Mouse (Mus musculus) MEL (cell line): Measurements from ENCODE around the gene Gm9. TPM values are rescaled to one million over a fixed set of nuclear protein-coding genes. Genes with fewer than 3 reads are reported as not detected.
"Not testable (repeated sequence)": the region's sequence is repeated elsewhere in the genome, so short reads cannot be mapped to it uniquely, and the experiment has no call there.

Experiments used
- DNase-seq: peaks from one replicate; pipeline ENCODE4 v3.0.0; 2011; ENCODE audit warnings: low read depth, low spot score
- H3K27ac ChIP-seq: 2 replicates; pipeline ENCODE4 v1.5.1; 2012; ENCODE audit warnings: low read depth, mild to moderate bottlenecking, control low read depth, low read length, moderate library complexity; ENCODE audit not compliant: control insufficient read depth
- H3K27me3 ChIP-seq, 2 experiments: fragments of 150-350 bp in 1 of 2; sonication (generic) in 1 of 2; 2 replicates each; pipeline ENCODE4 v1.6.1; 2012; ENCODE audit warnings: low read length in 2 of 2, mild to moderate bottlenecking in 2 of 2, improper control_type of control experiment in 1 of 2, moderate library complexity in 1 of 2; ENCODE audit not compliant: insufficient read depth in 2 of 2, control insufficient read depth in 1 of 2
- H3K36me3 ChIP-seq, 2 experiments: 2 replicates each; pipeline ENCODE4 v1.6.1; 2012 to 2014; ENCODE audit warnings: low read length in 2 of 2, improper control_type of control experiment in 1 of 2, inconsistent platforms in 1 of 2, mild to moderate bottlenecking in 1 of 2; ENCODE audit not compliant: insufficient read depth in 2 of 2, control insufficient read depth in 1 of 2
- H3K4me1 ChIP-seq, 2 experiments: fragments of 150-350 bp in 1 of 2; sonication (generic) in 1 of 2; 2 replicates each; pipeline ENCODE4 v1.6.1; 2012; ENCODE audit warnings: low read length in 2 of 2, improper control_type of control experiment in 1 of 2, mild to moderate bottlenecking in 1 of 2; ENCODE audit not compliant: insufficient read depth in 2 of 2, control insufficient read depth in 1 of 2
- H3K4me3 ChIP-seq, 2 experiments: fragments of 150-350 bp in 1 of 2; sonication (generic) in 1 of 2; 2 replicates each; pipeline ENCODE4 v1.5.1; 2012; ENCODE audit warnings: low read depth in 2 of 2, low read length in 2 of 2, mild to moderate bottlenecking in 2 of 2, moderate library complexity in 2 of 2, control low read depth in 1 of 2, improper control_type of control experiment in 1 of 2; ENCODE audit not compliant: control insufficient read depth in 1 of 2, insufficient read depth in 1 of 2
- H3K79me2 ChIP-seq: 2 replicates; pipeline ENCODE4 v1.6.1; 2012; ENCODE audit warnings: mild to moderate bottlenecking, low read length, moderate library complexity; ENCODE audit not compliant: control insufficient read depth, poor library complexity, insufficient read depth
- H3K9ac ChIP-seq: 2 replicates; pipeline ENCODE4 v1.6.1; 2012; ENCODE audit warnings: low read depth, mild to moderate bottlenecking, control low read depth, low read length, moderate library complexity; ENCODE audit not compliant: control insufficient read depth, poor library complexity, severe bottlenecking
- H3K9me3 ChIP-seq: fragments of 150-350 bp; sonication (generic); replicated peaks from 2 replicates; pipeline ENCODE4 v1.6.1; 2012; ENCODE audit warnings: mild to moderate bottlenecking, low read length, improper control_type of control experiment, moderate library complexity; ENCODE audit not compliant: insufficient read depth
- BHLHE40 ChIP-seq: IDR thresholded peaks from 2 replicates; pipeline ENCODE4 v1.6.1; 2012; ENCODE audit warnings: low read depth, mild to moderate bottlenecking, inconsistent platforms, low read length, improper control_type of control experiment, borderline replicate concordance
- CHD2 ChIP-seq: IDR thresholded peaks from 2 replicates; pipeline ENCODE4 v1.6.1; 2011; ENCODE audit warnings: low read length, improper control_type of control experiment
- CTCF ChIP-seq, 3 experiments: IDR thresholded peaks in 2 of 3; conservative IDR thresholded peaks in 1 of 3; 2 replicates each; pipeline ENCODE4 v1.5.1; 2011 to 2012; ENCODE audit warnings: low read length in 3 of 3, low read depth in 2 of 3, mild to moderate bottlenecking in 2 of 3, improper control_type of control experiment in 1 of 3, inconsistent platforms in 1 of 3, mixed read lengths in 1 of 3, moderate library complexity in 1 of 3; ENCODE audit not compliant: control insufficient read depth in 1 of 3, insufficient read depth in 1 of 3, poor library complexity in 1 of 3, severe bottlenecking in 1 of 3
- GATA1 ChIP-seq: IDR thresholded peaks from 2 replicates; pipeline ENCODE4 v1.6.1; 2011; ENCODE audit warnings: low read depth, low read length, improper control_type of control experiment
- MXI1 ChIP-seq: IDR thresholded peaks from 2 replicates; pipeline ENCODE4 v1.6.1; 2011; ENCODE audit warnings: mild to moderate bottlenecking, low read depth, low read length, improper control_type of control experiment
- MYB ChIP-seq: IDR thresholded peaks from 2 replicates; pipeline ENCODE4 v1.6.1; 2011; ENCODE audit warnings: mild to moderate bottlenecking, low read depth, low read length, improper control_type of control experiment
- NELFE ChIP-seq: IDR thresholded peaks from 2 replicates; pipeline ENCODE4 v1.6.1; 2011; ENCODE audit warnings: low read depth, low read length, improper control_type of control experiment
- NRF1 ChIP-seq: IDR thresholded peaks from 2 replicates; pipeline ENCODE4 v1.6.1; 2014; ENCODE audit warnings: low read depth, mild to moderate bottlenecking, inconsistent platforms, low read length, improper control_type of control experiment, moderate library complexity; ENCODE audit not compliant: poor library complexity, insufficient read depth, severe bottlenecking
- POLR2A ChIP-seq, 2 experiments: IDR thresholded peaks; 2 replicates each; pipeline ENCODE4 v1.6.1; 2011 to 2012; ENCODE audit warnings: low read length in 2 of 2, mild to moderate bottlenecking in 2 of 2, control low read depth in 1 of 2, improper control_type of control experiment in 1 of 2, low read depth in 1 of 2, moderate library complexity in 1 of 2; ENCODE audit not compliant: control insufficient read depth in 1 of 2, insufficient read depth in 1 of 2, poor library complexity in 1 of 2
- TBP ChIP-seq: IDR thresholded peaks from 2 replicates; pipeline ENCODE4 v1.8.0; 2011; ENCODE audit warnings: low read depth, low read length, improper control_type of control experiment
- TCF12 ChIP-seq: IDR thresholded peaks from 2 replicates; pipeline ENCODE4 v1.6.1; 2014; ENCODE audit warnings: low read depth, mild to moderate bottlenecking, inconsistent platforms, low read length, improper control_type of control experiment, moderate library complexity
- ZC3H11A ChIP-seq: IDR thresholded peaks from 2 replicates; pipeline ENCODE4 v1.6.1; 2012; ENCODE audit warnings: low read depth, mild to moderate bottlenecking, inconsistent platforms, low read length, improper control_type of control experiment
- ZMIZ1 ChIP-seq: IDR thresholded peaks from 2 replicates; pipeline ENCODE4 v1.6.1; 2012; ENCODE audit warnings: low read depth, mild to moderate bottlenecking, inconsistent platforms, low read length, improper control_type of control experiment, moderate library complexity
- ZNF384 ChIP-seq: IDR thresholded peaks from 2 replicates; pipeline ENCODE4 v1.6.1; 2012; ENCODE audit warnings: low read depth, mild to moderate bottlenecking, inconsistent platforms, low read length, improper control_type of control experiment
- polyA plus RNA-seq, 2 experiments: library from polyadenylated mRNA; stranded (reverse) in 1 of 2; unstranded in 1 of 2; fragments of >175 nt in 1 of 2; fragments of >200 nt in 1 of 2; gene quantifications; 2 replicates each; pipeline versions ENCODE4 v1.2.1 to v1.2.4; 2012; ENCODE audit warnings: low replicate concordance in 2 of 2, low read depth in 1 of 2; ENCODE audit not compliant: insufficient read length in 2 of 2, insufficient read depth in 1 of 2, missing spikeins in 1 of 2
- total RNA-seq: library from RNA; depleted of rRNA; stranded (reverse); fragments of 300-350 nt; gene quantifications from 2 replicates; pipeline ENCODE4 v1.2.3, GENCODE M21; 2012

Gm9 gene
- total and polyA plus RNA-seq, 3 experiments = not detected

DNA sequence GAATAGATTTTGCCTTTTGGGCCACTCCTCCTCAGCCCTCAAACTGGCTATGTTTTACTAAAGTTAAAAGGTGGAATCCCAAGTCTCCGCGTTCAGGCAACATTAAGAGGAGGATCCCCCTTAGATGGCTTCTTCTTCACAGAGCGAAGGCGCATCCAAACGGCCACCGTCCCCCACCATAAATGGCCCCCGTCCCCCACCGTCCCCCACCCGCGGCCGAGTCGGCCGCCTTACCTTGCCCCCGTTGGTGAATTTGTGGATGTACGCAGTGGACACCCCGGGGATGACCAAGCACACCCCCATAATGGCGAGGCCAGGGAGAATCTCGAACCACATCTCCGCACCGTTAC is 20.1 kb downstream of the Gm9 start:
- Histone ChIP-seq H3K4me3 (peak overlapping the region; percentile 92 to 100), H3K9ac (peak overlapping the region; percentile 81), H3K27me3 (no peaks in the 10 kb centered on the region), H3K79me2 (peaks cover 20% of the 10 kb centered on the region)
- TF ChIP-seq CTCF (IDR thresholded peaks at IDR 0.05 in 2 of 3, conservative IDR thresholded peaks at IDR 0.05 in 1 of 3; ENCODE audit: control insufficient read depth in 1 of 3, insufficient read depth in 1 of 3, low read depth in 2 of 3, low read length in 3 of 3, poor library complexity in 1 of 3, severe bottlenecking in 1 of 3) (no peak), TCF12 (no peak), NRF1 (no peak), POLR2A (IDR thresholded peaks at IDR 0.05; ENCODE audit: control insufficient read depth in 1 of 2, insufficient read depth in 1 of 2, low read depth in 1 of 2, low read length in 2 of 2, poor library complexity in 1 of 2) (0 out of 4 replicates have a peak, but pooled peaks of 1 of the 2 experiments have one; percentile 3), GATA1 (no peak), ZMIZ1 (no peak), CHD2 (no peak)
- TF ChIP-seq, all 39 proteins: peak for 1
- no peak for DNase-seq
- Histone ChIP-seq H3K27ac (peak overlapping the region; percentile 34), H3K9me3 (no peaks in the 10 kb centered on the region), H3K4me1 (peaks cover 0 to 4% of the 10 kb centered on the region in 2 experiments), H3K36me3 (peaks cover 0 to 7% of the 10 kb centered on the region in 2 experiments; a peak in 3 of 4 replicates)

GRCm38 (mm10) chrX:37184401-37184800 is 26.4 kb downstream of the Gm9 start:
- H3K9me3 ChIP-seq, H3K4me1 ChIP-seq, H3K79me2 ChIP-seq, H3K27ac ChIP-seq, H3K27me3 ChIP-seq, H3K36me3 ChIP-seq: not testable (repeated sequence)
- Histone ChIP-seq H3K4me3 (peak overlapping the region; percentile 36 to 43; a peak in 3 of 4 replicates), H3K9ac (peak overlapping the region; percentile 34)
- TF ChIP-seq ZNF384 = peak; percentile 90
- DNase-seq = peak; percentile 42

- Histone ChIP-seq H3K36me3 (no peaks in the 10 kb centered on the region), H3K4me3 (no peak within 1 kb of the TSS), H3K27ac (no peak within 1 kb of the TSS), H3K79me2 (no peaks in the 10 kb centered on the region), H3K9me3 (no peaks in the 10 kb centered on the region), H3K27me3 (no peaks in the 10 kb centered on the region), H3K9ac (no peak within 1 kb of the TSS), H3K4me1 (no peaks in the 10 kb centered on the region)
- TF ChIP-seq BHLHE40 (no peak), MYB (no peak), NELFE (no peak), ZMIZ1 (no peak), TBP (no peak), ZC3H11A (no peak), MXI1 (no peak), POLR2A (IDR thresholded peaks at IDR 0.05; ENCODE audit: control insufficient read depth in 1 of 2, insufficient read depth in 1 of 2, low read depth in 1 of 2, low read length in 2 of 2, poor library complexity in 1 of 2) (no peak), GATA1 (no peak), CHD2 (no peak)
- no peak for DNase-seq
These were observed 42.1 kb downstream of the Gm9 start, which contains the start of gene Akap14 for GRCm38 (mm10) chrX:37168742-37169141. Gene Akap14, minus strand, starts transcription at chrX:37168842.
